Mouse (Mus musculus) midbrain, embryonic 14.5 days (tissue): ENCODE results near the gene Rbm20. TPM values are rescaled to one million over a fixed set of nuclear protein-coding genes. Genes with fewer than 3 reads are reported as not detected.

Source experiments
- ATAC-seq: fragments of 200-750 bp; cut with Nextera tagmentation; 2 replicates; pipeline ENCODE4 v1.8.0; 2017; ENCODE audit warnings: moderate number of reproducible peaks, moderate library complexity; ENCODE audit not compliant: low FRiP score, low TSS enrichment
- DNase-seq: peaks from one replicate; pipeline ENCODE4 v3.0.0-alpha.2; 2015
- H3K27ac ChIP-seq: fragments of 300-500 bp; sonication (generic); replicated peaks from 2 replicates; pipeline ENCODE4 v1.5.1; 2014; ENCODE audit warnings: mild to moderate bottlenecking, low read depth, low read length, moderate library complexity
- H3K27me3 ChIP-seq: fragments of 300-500 bp; sonication (generic); 2 replicates; pipeline ENCODE4 v1.6.1; 2014; ENCODE audit warnings: low read length, control low read depth, mixed read lengths; ENCODE audit not compliant: control insufficient read depth, insufficient read depth
- H3K36me3 ChIP-seq: fragments of 300-500 bp; sonication (generic); 2 replicates; pipeline ENCODE4 v1.6.1; 2014; ENCODE audit warnings: low read length, control low read depth; ENCODE audit not compliant: control insufficient read depth, insufficient read depth
- H3K4me1 ChIP-seq: fragments of 300-500 bp; sonication (generic); 2 replicates; pipeline ENCODE4 v1.6.1; 2014; ENCODE audit warnings: mild to moderate bottlenecking, antibody characterized with exemption, low read length, control low read depth; ENCODE audit not compliant: control insufficient read depth, insufficient read depth
- H3K4me2 ChIP-seq: fragments of 300-500 bp; sonication (generic); 2 replicates; pipeline ENCODE4 v1.6.1; 2014; ENCODE audit warnings: mild to moderate bottlenecking, low read length, moderate library complexity
- H3K4me3 ChIP-seq: fragments of 300-500 bp; sonication (generic); replicated peaks from 2 replicates; pipeline ENCODE4 v1.5.1; 2014; ENCODE audit warnings: low read depth, low read length
- H3K9ac ChIP-seq: fragments of 300-500 bp; sonication (generic); replicated peaks from 2 replicates; pipeline ENCODE4 v1.6.1; 2014; ENCODE audit warnings: mild to moderate bottlenecking, low read length, moderate library complexity
- H3K9me3 ChIP-seq: fragments of 300-500 bp; sonication (generic); 2 replicates; pipeline ENCODE4 v1.6.1; 2016; ENCODE audit warnings: low read length, control low read depth, mixed read lengths; ENCODE audit not compliant: control insufficient read depth
- WGBS: fragments of 180-500 bp; shearing (Covaris S2); extraction: QIAGEN DNeasy Blood & Tissue Kit; methylation state at CpG from one replicate; pipeline ENCODE4 v1.1.7; 2014; 5-methylcytosine and 5-hydroxymethylcytosine counted together
- polyA plus RNA-seq: library from polyadenylated mRNA; unstranded; fragments of >200 nt; fragmentation: Nextera tagmentation; extraction: Ambion mirVana; gene quantifications from 2 replicates; pipeline ENCODE4 v1.2.1, GENCODE M21; 2014

Gene Rbm20
- polyA plus RNA-seq, 1 experiment from 2014 or later: 0.61 TPM

GRCm38 (mm10) chr19:53810584-53810983 is 133.5 kb downstream of the Rbm20 start:
- WGBS: 75% methylated on average over 3 of the region's 3 CpGs
- H3K4me2 ChIP-seq: no peak overlapping the region
- no peaks in the 10 kb centered on the region for H3K36me3 ChIP-seq
- no peaks in the 10 kb centered on the region for H3K27me3 ChIP-seq
- no peak for ATAC-seq
- H3K4me1 ChIP-seq: no peaks in the 10 kb centered on the region
- H3K4me3 ChIP-seq: no peak overlapping the region
- H3K9ac ChIP-seq: no peak overlapping the region
- no peak overlapping the region for H3K27ac ChIP-seq
- no peaks in the 10 kb centered on the region for H3K9me3 ChIP-seq
- DNase-seq: no peak

- Histone ChIP-seq H3K36me3 (no peaks in the 10 kb centered on the region), H3K4me2 (no peak overlapping the region)
These were observed 136.5 kb downstream of the Rbm20 start for GRCm38 (mm10) chr19:53813576-53813975.

GRCm38 (mm10) chr19:53815714-53816113 is 138.6 kb downstream of the Rbm20 start:
- Histone ChIP-seq H3K9me3 (no peaks in the 10 kb centered on the region), H3K9ac (no peak overlapping the region), H3K27me3 (no peaks in the 10 kb centered on the region), H3K4me2 (no peak overlapping the region), H3K36me3 (no peaks in the 10 kb centered on the region), H3K27ac (no peak overlapping the region), H3K4me3 (no peak overlapping the region), H3K4me1 (no peaks in the 10 kb centered on the region)
- ATAC-seq: no peak
- 93% methylated on average over 4 of the region's 4 CpGs for WGBS
- no peak for DNase-seq

More at GRCm38 (mm10) chr19:53813576-53813975, 136.5 kb downstream of the Rbm20 start:
- H3K27ac ChIP-seq: no peak overlapping the region
- no peak for DNase-seq
- no peaks in the 10 kb centered on the region for H3K9me3 ChIP-seq
- H3K27me3 ChIP-seq: no peaks in the 10 kb centered on the region
- no peak overlapping the region for H3K9ac ChIP-seq
- no peak overlapping the region for H3K4me3 ChIP-seq
- 95% methylated on average over 5 of the region's 5 CpGs for WGBS
- ATAC-seq: no peak
- no peaks in the 10 kb centered on the region for H3K4me1 ChIP-seq

- no peaks in the 10 kb centered on the region for H3K9me3 ChIP-seq
- ATAC-seq: no peak
- WGBS: 76% methylated on average over 11 of the region's 11 CpGs
These were observed 139.1 kb downstream of the Rbm20 start for GRCm38 (mm10) chr19:53816242-53816641.

GRCm38 (mm10) chr19:53819299-53819698 is 142.2 kb downstream of the Rbm20 start:
- Histone ChIP-seq H3K4me2 (no peak overlapping the region), H3K27ac (no peak overlapping the region), H3K27me3 (no peaks in the 10 kb centered on the region), H3K36me3 (no peaks in the 10 kb centered on the region), H3K9me3 (no peaks in the 10 kb centered on the region), H3K9ac (no peak overlapping the region), H3K4me3 (no peak overlapping the region), H3K4me1 (0 out of 2 replicates have a peak, but pooled peaks cover 4% of the 10 kb centered on the region)
- ATAC-seq (no peak), DNase-seq (no peak)
- WGBS: 75% methylated on average over 6 of the region's 6 CpGs

More at GRCm38 (mm10) chr19:53816242-53816641, 139.1 kb downstream of the Rbm20 start:
- Histone ChIP-seq H3K36me3 (no peaks in the 10 kb centered on the region), H3K4me3 (no peak overlapping the region), H3K27me3 (no peaks in the 10 kb centered on the region), H3K4me2 (no peak overlapping the region), H3K9ac (no peak overlapping the region), H3K4me1 (no peaks in the 10 kb centered on the region), H3K27ac (no peak overlapping the region)
- DNase-seq: no peak

- Histone ChIP-seq H3K27me3 (no peaks in the 10 kb centered on the region), H3K27ac (no peak overlapping the region), H3K4me3 (no peak overlapping the region), H3K4me1 (0 out of 2 replicates have a peak, but pooled peaks cover 4% of the 10 kb centered on the region), H3K9ac (no peak overlapping the region), H3K4me2 (no peak overlapping the region), H3K9me3 (no peaks in the 10 kb centered on the region), H3K36me3 (no peaks in the 10 kb centered on the region)
- DNase-seq (peak; percentile 41), ATAC-seq (no peak)
- WGBS: 27% methylated on average over 13 of the region's 13 CpGs
These were observed 144.4 kb downstream of the Rbm20 start for GRCm38 (mm10) chr19:53821241-53822120.

GRCm38 (mm10) chr19:53823847-53824246 is 146.7 kb downstream of the Rbm20 start:
- 66% methylated on average over 6 of the region's 6 CpGs for WGBS
- H3K4me2 ChIP-seq: no peak overlapping the region
- no peaks in the 10 kb centered on the region for H3K27me3 ChIP-seq
- no peak overlapping the region for H3K9ac ChIP-seq
- no peak overlapping the region for H3K27ac ChIP-seq
- ATAC-seq (no peak), DNase-seq (no peak)
- no peaks in the 10 kb centered on the region for H3K9me3 ChIP-seq
- H3K4me3 ChIP-seq: no peak overlapping the region
- 0 out of 2 replicates have a peak, but pooled peaks cover 4% of the 10 kb centered on the region for H3K4me1 ChIP-seq
- H3K36me3 ChIP-seq: no peaks in the 10 kb centered on the region

- peak; percentile 51 for DNase-seq
- 68% methylated on average over 21 of the region's 21 CpGs for WGBS
- H3K4me3 ChIP-seq: peak overlapping the region; percentile 31
- H3K4me1 ChIP-seq: 0 out of 2 replicates have a peak, but pooled peaks cover 4% of the 10 kb centered on the region
- H3K9me3 ChIP-seq: no peaks in the 10 kb centered on the region
- no peaks in the 10 kb centered on the region for H3K36me3 ChIP-seq
- no peaks in the 10 kb centered on the region for H3K27me3 ChIP-seq
- peak; percentile 70; the same call in 1 of the 2 replicates for ATAC-seq
- peak overlapping the region; percentile 50 for H3K4me2 ChIP-seq
- H3K27ac ChIP-seq: 0 out of 2 replicates have a peak overlapping the region, but pooled peaks have one; percentile 32
- peak overlapping the region; percentile 39; the same call in 1 of the 2 replicates for H3K9ac ChIP-seq
These were observed 148.0 kb downstream of the Rbm20 start for GRCm38 (mm10) chr19:53824872-53825680.
